Mouse (Mus musculus): Measurements from ENCODE around the gene Vamp9. TPM values are rescaled to one million over a fixed set of nuclear protein-coding genes. Genes with fewer than 3 reads are reported as not detected.

Vamp9 gene
- polyA plus RNA-seq, 1 experiment: not detected

GRCm38 (mm10) chr5:99922033-99922432 is 16.0 kb downstream of the Vamp9 start:
- Histone ChIP-seq H3K79me3 (ENCODE audit: low read depth) (no peaks in the 10 kb centered on the region), H3ac (ENCODE audit: control insufficient read depth, insufficient read length, low read depth) (no peak overlapping the region), H3K36me3 (ENCODE audit: control insufficient read depth, insufficient read depth) (no peaks in the 10 kb centered on the region), H3K79me2 (ENCODE audit: control insufficient read depth, insufficient read depth) (no peaks in the 10 kb centered on the region), H3K4me3 (ENCODE audit: insufficient read depth, poor library complexity, severe bottlenecking) (no peak overlapping the region), H3K27me3 (ENCODE audit: control insufficient read depth, insufficient read depth, insufficient read length) (peaks cover 2% of the 10 kb centered on the region)
- TF ChIP-seq FOSL1 (IDR thresholded peaks at IDR 0.05; ENCODE audit: insufficient read depth, low read length, poor library complexity, severe bottlenecking) (no peak), CEBPB (IDR thresholded peaks at IDR 0.05; ENCODE audit: low read depth) (no peak), CTCF (IDR thresholded peaks at IDR 0.05; ENCODE audit: control insufficient read depth, insufficient read depth, insufficient read length) (no peak), USF1 (IDR thresholded peaks at IDR 0.05; ENCODE audit: low read depth) (no peak), MAX (IDR thresholded peaks at IDR 0.05) (no peak), MYOD1 (IDR thresholded peaks at IDR 0.05; ENCODE audit: control insufficient read depth, insufficient read length, low read depth) (no peak), MYOG (IDR thresholded peaks at IDR 0.05; ENCODE audit: control insufficient read depth, extremely low read depth, insufficient read length) (no peak)

DNA sequence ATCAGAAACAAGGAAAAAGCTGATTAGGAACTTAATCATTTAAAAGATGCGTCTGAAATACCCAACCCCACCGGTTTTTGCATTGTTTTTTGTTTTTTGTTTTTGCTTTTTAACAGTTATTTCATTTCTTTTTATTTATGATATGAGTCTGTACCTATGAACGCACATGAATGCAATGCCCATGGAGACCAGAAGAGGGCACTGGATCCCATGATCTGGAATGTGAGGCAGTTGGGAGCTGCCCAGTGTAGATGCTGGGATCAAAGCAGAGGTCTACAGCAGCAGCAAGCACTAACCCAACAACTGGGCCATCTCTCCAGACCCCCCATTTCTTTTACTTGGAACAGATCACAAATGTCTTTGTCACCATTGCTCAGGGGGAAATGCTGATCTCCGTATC is 21.9 kb downstream of the Vamp9 start:
- Histone ChIP-seq H3K36me3 (ENCODE audit: control insufficient read depth, insufficient read depth) (no peaks in the 10 kb centered on the region), H3K27me3 (ENCODE audit: control insufficient read depth, insufficient read depth, insufficient read length) (peaks cover 9% of the 10 kb centered on the region), H3K79me3 (ENCODE audit: low read depth) (no peaks in the 10 kb centered on the region), H3K79me2 (ENCODE audit: control insufficient read depth, insufficient read depth) (no peaks in the 10 kb centered on the region), H3ac (ENCODE audit: control insufficient read depth, insufficient read length, low read depth) (no peak overlapping the region), H3K4me3 (ENCODE audit: insufficient read depth, poor library complexity, severe bottlenecking) (no peak overlapping the region)
- TF ChIP-seq CTCF (IDR thresholded peaks at IDR 0.05; ENCODE audit: control insufficient read depth, insufficient read depth, insufficient read length) (peak; percentile 33), MYOG (IDR thresholded peaks at IDR 0.05; ENCODE audit: control insufficient read depth, extremely low read depth, insufficient read length) (no peak)

DNA sequence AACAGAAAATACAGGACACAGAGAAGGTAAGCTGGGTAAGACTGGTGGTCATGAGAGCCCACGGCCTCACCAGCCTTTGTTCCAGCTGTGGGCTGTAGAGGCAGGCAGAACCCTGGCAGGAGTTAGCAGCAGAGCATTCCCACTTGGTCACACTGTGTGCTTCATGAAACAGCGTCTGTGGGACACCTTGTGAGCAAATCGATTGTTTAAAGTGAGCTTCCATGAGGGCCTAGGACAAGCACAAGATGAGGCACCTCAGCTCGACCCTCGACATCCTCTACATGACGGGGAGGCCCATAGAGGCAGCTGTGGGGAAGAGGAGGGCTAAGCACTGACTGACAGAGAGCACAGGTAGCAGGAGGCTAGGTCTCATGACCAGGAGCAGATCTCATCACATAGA is 25.9 kb downstream of the Vamp9 start:
- Histone ChIP-seq H3K4me3 (ENCODE audit: insufficient read depth, poor library complexity, severe bottlenecking) (no peak overlapping the region), H3K36me3 (ENCODE audit: control insufficient read depth, insufficient read depth) (no peaks in the 10 kb centered on the region), H3ac (ENCODE audit: control insufficient read depth, insufficient read length, low read depth) (no peak overlapping the region), H3K79me3 (ENCODE audit: low read depth) (no peaks in the 10 kb centered on the region), H3K79me2 (ENCODE audit: control insufficient read depth, insufficient read depth) (no peaks in the 10 kb centered on the region), H3K27me3 (ENCODE audit: control insufficient read depth, insufficient read depth, insufficient read length) (peaks cover 9% of the 10 kb centered on the region)
- TF ChIP-seq MAX (IDR thresholded peaks at IDR 0.05) (no peak), CEBPB (IDR thresholded peaks at IDR 0.05; ENCODE audit: low read depth) (no peak), MYOD1 (IDR thresholded peaks at IDR 0.05; ENCODE audit: control insufficient read depth, insufficient read length, low read depth) (no peak), MYOG (IDR thresholded peaks at IDR 0.05; ENCODE audit: control insufficient read depth, extremely low read depth, insufficient read length) (no peak), CTCF (IDR thresholded peaks at IDR 0.05; ENCODE audit: control insufficient read depth, insufficient read depth, insufficient read length) (no peak), USF1 (IDR thresholded peaks at IDR 0.05; ENCODE audit: low read depth) (no peak), FOSL1 (IDR thresholded peaks at IDR 0.05; ENCODE audit: insufficient read depth, low read length, poor library complexity, severe bottlenecking) (no peak)

DNA sequence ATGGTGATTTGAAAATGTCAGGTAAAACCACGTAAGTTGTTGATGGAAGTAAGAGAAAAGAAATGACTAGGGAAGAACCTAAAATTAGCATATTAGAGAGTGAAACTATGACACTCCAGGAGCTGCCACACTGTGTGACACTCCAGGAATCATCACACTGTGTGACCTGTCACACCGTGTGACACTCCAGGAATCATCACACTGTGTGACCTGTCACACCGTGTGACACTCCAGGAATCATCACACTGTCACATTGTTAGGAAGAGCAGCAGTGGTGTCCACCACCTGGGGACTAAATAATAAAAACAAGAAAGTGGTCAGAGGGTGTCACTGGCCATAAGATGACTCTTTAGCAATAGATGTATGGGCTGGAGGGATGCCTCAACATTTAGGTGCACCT is 33.4 kb downstream of the Vamp9 start:
- Histone ChIP-seq H3K79me3 (ENCODE audit: low read depth) (no peaks in the 10 kb centered on the region), H3K27me3 (ENCODE audit: control insufficient read depth, insufficient read depth, insufficient read length) (no peaks in the 10 kb centered on the region), H3ac (ENCODE audit: control insufficient read depth, insufficient read length, low read depth) (no peak overlapping the region), H3K79me2 (ENCODE audit: control insufficient read depth, insufficient read depth) (no peaks in the 10 kb centered on the region), H3K4me3 (ENCODE audit: insufficient read depth, poor library complexity, severe bottlenecking) (no peak overlapping the region), H3K36me3 (ENCODE audit: control insufficient read depth, insufficient read depth) (no peaks in the 10 kb centered on the region)
- TF ChIP-seq CTCF (IDR thresholded peaks at IDR 0.05; ENCODE audit: control insufficient read depth, insufficient read depth, insufficient read length) (no peak), CEBPB (IDR thresholded peaks at IDR 0.05; ENCODE audit: low read depth) (no peak), MYOD1 (IDR thresholded peaks at IDR 0.05; ENCODE audit: control insufficient read depth, insufficient read length, low read depth) (no peak)

- Histone ChIP-seq H3K36me3 (ENCODE audit: control insufficient read depth, insufficient read depth) (no peaks in the 10 kb centered on the region), H3K79me2 (ENCODE audit: control insufficient read depth, insufficient read depth) (no peaks in the 10 kb centered on the region), H3K27me3 (ENCODE audit: control insufficient read depth, insufficient read depth, insufficient read length) (no peaks in the 10 kb centered on the region), H3ac (ENCODE audit: control insufficient read depth, insufficient read length, low read depth) (no peak overlapping the region), H3K79me3 (ENCODE audit: low read depth) (no peaks in the 10 kb centered on the region), H3K4me3 (ENCODE audit: insufficient read depth, poor library complexity, severe bottlenecking) (no peak overlapping the region)
- TF ChIP-seq MAX (IDR thresholded peaks at IDR 0.05) (no peak), USF1 (IDR thresholded peaks at IDR 0.05; ENCODE audit: low read depth) (no peak), FOSL1 (IDR thresholded peaks at IDR 0.05; ENCODE audit: insufficient read depth, low read length, poor library complexity, severe bottlenecking) (no peak), MYOG (IDR thresholded peaks at IDR 0.05; ENCODE audit: control insufficient read depth, extremely low read depth, insufficient read length) (no peak), CEBPB (IDR thresholded peaks at IDR 0.05; ENCODE audit: low read depth) (no peak), MYOD1 (IDR thresholded peaks at IDR 0.05; ENCODE audit: control insufficient read depth, insufficient read length, low read depth) (no peak)
These were observed 35.2 kb downstream of the Vamp9 start for GRCm38 (mm10) chr5:99941273-99941672.

- TF ChIP-seq FOSL1 (IDR thresholded peaks at IDR 0.05; ENCODE audit: insufficient read depth, low read length, poor library complexity, severe bottlenecking) (no peak), MYOG (IDR thresholded peaks at IDR 0.05; ENCODE audit: control insufficient read depth, extremely low read depth, insufficient read length) (no peak), MAX (IDR thresholded peaks at IDR 0.05) (no peak), USF1 (IDR thresholded peaks at IDR 0.05; ENCODE audit: low read depth) (no peak), MYOD1 (IDR thresholded peaks at IDR 0.05; ENCODE audit: control insufficient read depth, insufficient read length, low read depth) (no peak), CEBPB (IDR thresholded peaks at IDR 0.05; ENCODE audit: low read depth) (no peak)
- Histone ChIP-seq H3K79me3 (ENCODE audit: low read depth) (no peaks in the 10 kb centered on the region), H3K27me3 (ENCODE audit: control insufficient read depth, insufficient read depth, insufficient read length) (no peaks in the 10 kb centered on the region), H3K79me2 (ENCODE audit: control insufficient read depth, insufficient read depth) (no peaks in the 10 kb centered on the region), H3ac (ENCODE audit: control insufficient read depth, insufficient read length, low read depth) (no peak overlapping the region), H3K4me3 (ENCODE audit: insufficient read depth, poor library complexity, severe bottlenecking) (no peak overlapping the region), H3K36me3 (ENCODE audit: control insufficient read depth, insufficient read depth) (no peaks in the 10 kb centered on the region)
These were observed 35.9 kb downstream of the Vamp9 start for GRCm38 (mm10) chr5:99941776-99942502.
